8 mouse cellular contexts compared by ENCODE assay signal in genomic region chr10:128377940-128378448, GRCm38 (mm10). TPM values are rescaled to one million over a fixed set of nuclear protein-coding genes. Genes with fewer than 3 reads are reported as not detected.
DNase-seq lines count a peak whose midpoint lies in the region; ATAC-seq and TF ChIP-seq lines count a peak whose summit lies in the region.

No protein-coding gene starts in this region.

- no peak for TF ChIP-seq POLR2A in spleen, adult 2 months (IDR thresholded peaks at IDR 0.05; ENCODE audit: low read depth, low read length)

- no peak for ATAC-seq in erythroblast, adult 5-6 weeks (replicated peaks; ENCODE audit: low FRiP score, poor library complexity, severe bottlenecking)
- ATAC-seq in liver, embryonic 11.5 days (replicated peaks; ENCODE audit: low FRiP score): no peak

- H3K4me2 ChIP-seq in liver, embryonic 11.5 days: peak overlapping the region; percentile 84

- peaks cover 41% of the 10 kb centered on the region for H3K4me1 ChIP-seq in erythroblast, embryonic 14.5 days (ENCODE audit: control insufficient read depth)
- peaks cover 9% of the 10 kb centered on the region; the same call in 1 of the 2 replicates for H3K4me1 ChIP-seq in spleen, adult 2 months (ENCODE audit: control insufficient read depth, insufficient read depth, insufficient read length)
- peaks cover 25% of the 10 kb centered on the region for H3K4me1 ChIP-seq in liver, embryonic 11.5 days (replicated peaks; ENCODE audit: control insufficient read depth, insufficient read depth, low read length)

- H3K9me3 ChIP-seq in erythroblast, embryonic 14.5 days (ENCODE audit: control insufficient read depth, low read length): no peaks in the 10 kb centered on the region
- H3K9me3 ChIP-seq in liver, embryonic 11.5 days (ENCODE audit: control insufficient read depth, low read length): no peaks in the 10 kb centered on the region

- H3K27ac ChIP-seq in spleen, adult 2 months (ENCODE audit: insufficient read depth, low read length): no peak overlapping the region
- H3K27ac ChIP-seq in liver, embryonic 11.5 days (ENCODE audit: low read depth, low read length): no peak overlapping the region

- 76% methylated on average over 14 of the region's 14 CpGs for WGBS in spleen, adult 2 months
- 65% methylated on average over 14 of the region's 14 CpGs for WGBS in liver, embryonic 11.5 days

- peak overlapping the region; percentile 88 for H3K4me3 ChIP-seq in erythroblast, embryonic 14.5 days (replicated peaks)
- peak overlapping the region; percentile 92 for H3K4me3 ChIP-seq in spleen, adult 2 months (ENCODE audit: extremely low read depth, insufficient read depth, insufficient read length)
- H3K4me3 ChIP-seq in liver, embryonic 11.5 days (ENCODE audit: low read depth, low read length): peak overlapping the region; percentile 82

- H3K36me3 ChIP-seq in erythroblast, embryonic 14.5 days (ENCODE audit: control insufficient read depth): peaks cover 47% of the 10 kb centered on the region
- H3K36me3 ChIP-seq in spleen, adult 2 months (ENCODE audit: control insufficient read depth, insufficient read depth, low read length): peaks cover 24% of the 10 kb centered on the region
- peaks cover 25% of the 10 kb centered on the region for H3K36me3 ChIP-seq in liver, embryonic 11.5 days (ENCODE audit: control insufficient read depth, insufficient read depth, low read length)

- H3K27me3 ChIP-seq in erythroblast, embryonic 14.5 days (ENCODE audit: control insufficient read depth): no peaks in the 10 kb centered on the region
- H3K27me3 ChIP-seq in spleen, adult 2 months (ENCODE audit: control insufficient read depth, insufficient read depth, low read length): no peaks in the 10 kb centered on the region
- no peaks in the 10 kb centered on the region for H3K27me3 ChIP-seq in liver, embryonic 11.5 days (replicated peaks; ENCODE audit: control insufficient read depth, insufficient read depth, low read length)

- no peak for DNase-seq in spleen, adult 2 months (ENCODE audit: low read depth in 1 of 2, low spot score in 2 of 2)
- DNase-seq in spleen, postnatal 36 days (ENCODE audit: low spot score in 2 of 2): no peak
- DNase-seq in liver, embryonic 11.5 days (ENCODE audit: low spot score): no peak
- no peak for DNase-seq in ovary, postnatal 14 days (ENCODE audit: low spot score)
- no peak for DNase-seq in urinary bladder, postnatal 10 days (ENCODE audit: low spot score)
- DNase-seq in embryo, embryonic 10 days (ENCODE audit: low spot score): no peak

- TF ChIP-seq CTCF in spleen, adult 2 months (IDR thresholded peaks at IDR 0.05; ENCODE audit: extremely low read depth, insufficient read depth, insufficient read length, insufficient replicate concordance): no peak

- peak overlapping the region; percentile 87 for H3K9ac ChIP-seq in liver, embryonic 11.5 days (ENCODE audit: low read depth, low read length)

RNA-seq across cellular contexts. Expression of gene Ankrd52, which starts 1.1 kb away (rescaled TPM):
- polyA plus RNA-seq in erythroblast, embryonic 14.5 days (2012): 1.4 and 1.9 TPM in 2 replicates
- 7.7 and 30.0 TPM in 2 replicates for total RNA-seq in erythroblast, adult 5-6 weeks (2015; ENCODE audit: low replicate concordance)
- 2.9 and 3.5 TPM in 2 replicates for total RNA-seq in erythroblast, adult 5-6 weeks (2017; ENCODE audit: low replicate concordance)
- polyA plus RNA-seq in spleen, adult 2 months (2012; rRNA removed): 31.1 and 36.9 TPM in 2 replicates
- 12.2 and 13.4 TPM in 2 replicates for polyA plus RNA-seq in liver, embryonic 11.5 days (2014; fragmentation: Nextera tagmentation; extraction: Ambion mirVana)

RNA-seq across cellular contexts. Expression of gene Coq10a, which starts 9.2 kb away (rescaled TPM):
- polyA plus RNA-seq in erythroblast, embryonic 14.5 days (2012): 0.49 and 0.53 TPM in 2 replicates
- total RNA-seq in erythroblast, adult 5-6 weeks (2015; ENCODE audit: low replicate concordance): 1.9 and 5.6 TPM in 2 replicates
- 2.8 and 3.2 TPM in 2 replicates for total RNA-seq in erythroblast, adult 5-6 weeks (2017; ENCODE audit: low replicate concordance)
- 32.1 and 63.8 TPM in 2 replicates for polyA plus RNA-seq in spleen, adult 2 months (2012; rRNA removed)
- 8.4 and 10.5 TPM in 2 replicates for polyA plus RNA-seq in liver, embryonic 11.5 days (2014; fragmentation: Nextera tagmentation; extraction: Ambion mirVana)

RNA-seq across cellular contexts. Expression of gene Slc39a5, which starts 23.0 kb away (rescaled TPM):
- 0.15 and 0.16 TPM in 2 replicates for polyA plus RNA-seq in erythroblast, embryonic 14.5 days (2012)
- not detected in 2 replicates for total RNA-seq in erythroblast, adult 5-6 weeks (2015; ENCODE audit: low replicate concordance)
- total RNA-seq in erythroblast, adult 5-6 weeks (2017; ENCODE audit: low replicate concordance): not detected in 2 replicates
- 15.2 and 17.1 TPM in 2 replicates for polyA plus RNA-seq in spleen, adult 2 months (2012; rRNA removed)
- 16.5 and 17.6 TPM in 2 replicates for polyA plus RNA-seq in liver, embryonic 11.5 days (2014; fragmentation: Nextera tagmentation; extraction: Ambion mirVana)

RNA-seq across cellular contexts. Expression of gene Nabp2, which starts 33.3 kb away (rescaled TPM):
- 32.3 and 34.1 TPM in 2 replicates for polyA plus RNA-seq in erythroblast, embryonic 14.5 days (2012)
- 11.1 and 20.1 TPM in 2 replicates for total RNA-seq in erythroblast, adult 5-6 weeks (2015; ENCODE audit: low replicate concordance)
- total RNA-seq in erythroblast, adult 5-6 weeks (2017; ENCODE audit: low replicate concordance): 7.4 and 15.2 TPM in 2 replicates
- 19.8 and 21.2 TPM in 2 replicates for polyA plus RNA-seq in spleen, adult 2 months (2012; rRNA removed)
- polyA plus RNA-seq in liver, embryonic 11.5 days (2014; fragmentation: Nextera tagmentation; extraction: Ambion mirVana): 101 and 104 TPM in 2 replicates

RNA-seq across cellular contexts. Expression of gene Rnf41, which starts 33.5 kb away (rescaled TPM):
- 0.37 and 0.48 TPM in 2 replicates for polyA plus RNA-seq in erythroblast, embryonic 14.5 days (2012)
- total RNA-seq in erythroblast, adult 5-6 weeks (2015; ENCODE audit: low replicate concordance): 2.9 and 4.6 TPM in 2 replicates
- 2.9 and 3.3 TPM in 2 replicates for total RNA-seq in erythroblast, adult 5-6 weeks (2017; ENCODE audit: low replicate concordance)
- polyA plus RNA-seq in spleen, adult 2 months (2012; rRNA removed): 24.1 and 29.4 TPM in 2 replicates
- 19.1 and 20.4 TPM in 2 replicates for polyA plus RNA-seq in liver, embryonic 11.5 days (2014; fragmentation: Nextera tagmentation; extraction: Ambion mirVana)

Comparison
In these comparisons a context has a peak if more than half of its experiments do, and no peak if none do; other contexts are left out.
1. RNA of gene Slc39a5, which starts 23.0 kb away (polyA plus RNA-seq): 16.5 to 17.6 TPM in liver, embryonic 11.5 days and 15.2 to 17.1 TPM in spleen, adult 2 months; 0.15 to 0.16 TPM in erythroblast, embryonic 14.5 days; every median in the first group is over 10 times any median in the second.
2. Peak in every context shown above with its lines, with median percentiles within 50 percentile points of each other: H3K4me3 ChIP-seq.